Mouse (Mus musculus) kidney, adult 2 months (tissue): ENCODE results near the gene Apopt1.

Source experiments
- CTCF ChIP-seq: fragments of 200-500 bp; conservative IDR thresholded peaks from 2 replicates; pipeline ENCODE4 v1.5.1; 2011; ENCODE audit warnings: low read depth, mild to moderate bottlenecking, control low read depth, low read length, moderate library complexity, mixed read lengths; ENCODE audit not compliant: insufficient read depth, insufficient read length
- POLR2A ChIP-seq: fragments of 200-500 bp; IDR thresholded peaks from one replicate; pipeline ENCODE4 v1.6.1; 2011; ENCODE audit warnings: low read depth, low read length, control low read depth

GRCm38 (mm10) chr12:111798493-111798892 lies 85.4 kb downstream of the Apopt1 start:
- TF ChIP-seq CTCF (no peak), POLR2A (no peak)
